Mouse (Mus musculus): Measurements from ENCODE around the gene Rbfox3. TPM values are rescaled to one million over a fixed set of nuclear protein-coding genes. Genes with fewer than 3 reads are reported as not detected.

Rbfox3 gene
- polyA plus RNA-seq (2015; fragmentation: Nextera tagmentation; extraction: Ambion mirVana): 32.0 and 34.0 TPM in 2 replicates

DNA sequence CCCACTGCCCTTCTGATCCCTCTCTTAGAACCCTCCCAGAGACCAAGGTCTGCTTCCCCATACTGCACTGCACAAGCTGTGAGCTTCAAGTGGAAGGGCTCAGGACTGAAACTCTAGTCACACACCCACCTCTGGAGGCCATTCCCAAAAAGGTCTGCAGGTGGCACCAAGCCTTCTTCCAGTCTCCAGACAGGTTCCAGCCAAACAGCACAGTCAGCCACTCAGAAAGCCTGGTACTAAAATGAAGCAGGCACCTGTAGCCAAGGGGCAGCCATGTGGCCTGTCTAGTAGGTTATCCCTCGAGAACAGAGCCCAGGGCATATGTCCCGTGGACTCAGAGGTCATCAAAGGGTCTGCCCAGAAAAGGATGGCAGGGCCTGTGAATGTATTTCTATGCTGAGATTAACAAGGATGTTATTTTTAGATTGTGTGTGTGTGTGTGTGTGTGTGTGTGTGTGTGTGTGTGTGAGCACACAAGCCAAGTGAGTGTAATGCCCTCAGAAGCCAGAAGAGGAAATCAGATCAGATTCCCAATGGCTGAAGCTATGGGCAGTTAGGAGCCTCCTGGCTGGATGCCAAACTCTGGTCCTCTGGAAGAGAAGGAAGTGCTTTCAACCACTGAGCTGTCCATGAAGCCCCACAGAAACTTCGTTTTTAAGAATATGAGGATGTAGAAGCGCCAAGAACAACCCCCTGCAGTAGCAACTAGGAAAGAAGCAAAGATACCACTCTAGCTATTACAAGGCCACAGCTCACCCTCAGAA lies at the start of gene Rbfox3:
Rbfox3 (minus strand) TSS at position 291 of the 764 bp plus-strand sequence.
- Histone ChIP-seq H3K36me3 (ENCODE audit: poor library complexity, severe bottlenecking) (no peaks in the 10 kb centered on the region), H3K27me3 (peaks cover 36% of the 10 kb centered on the region), H3K9ac (no peak within 1 kb of the TSS), H3K4me2 (no peak within 1 kb of the TSS), H3K4me3 (no peak within 1 kb of the TSS), H3K4me1 (peaks cover 46% of the 10 kb centered on the region), H3K27ac (no peak within 1 kb of the TSS), H3K9me3 (replicated peaks) (no peaks in the 10 kb centered on the region)
- WGBS: 59% methylated on average over 4 of the region's 4 CpGs
- ATAC-seq: no peak

DNA sequence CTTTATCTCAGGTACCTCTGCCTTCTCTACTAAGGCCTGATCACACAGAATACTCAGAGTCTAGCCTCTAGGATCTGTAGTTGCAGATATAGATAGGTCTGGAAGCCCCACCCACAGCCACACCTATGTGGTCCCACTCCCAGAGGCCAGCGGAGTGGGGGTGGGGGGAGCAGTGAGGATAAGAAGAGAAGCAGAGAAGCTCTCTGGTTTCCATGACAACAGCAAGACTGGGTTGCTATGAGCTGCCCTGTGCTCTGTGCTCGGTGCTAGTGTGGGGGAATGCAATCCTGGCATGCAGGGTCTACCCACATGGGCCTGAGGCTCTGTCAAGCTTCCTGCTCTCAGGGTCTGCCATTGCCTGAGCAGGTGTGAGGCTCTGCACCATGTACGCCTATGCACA lies 49.3 kb upstream of the Rbfox3 start:
- Histone ChIP-seq H3K4me3 (no peak overlapping the region), H3K36me3 (ENCODE audit: poor library complexity, severe bottlenecking) (no peaks in the 10 kb centered on the region), H3K27ac (no peak overlapping the region), H3K4me2 (no peak overlapping the region), H3K9ac (no peak overlapping the region), H3K27me3 (no peaks in the 10 kb centered on the region), H3K4me1 (peaks cover 66% of the 10 kb centered on the region), H3K9me3 (replicated peaks) (no peaks in the 10 kb centered on the region)
- 45% methylated on average over 3 of the region's 3 CpGs for WGBS
- ATAC-seq: no peak

DNA sequence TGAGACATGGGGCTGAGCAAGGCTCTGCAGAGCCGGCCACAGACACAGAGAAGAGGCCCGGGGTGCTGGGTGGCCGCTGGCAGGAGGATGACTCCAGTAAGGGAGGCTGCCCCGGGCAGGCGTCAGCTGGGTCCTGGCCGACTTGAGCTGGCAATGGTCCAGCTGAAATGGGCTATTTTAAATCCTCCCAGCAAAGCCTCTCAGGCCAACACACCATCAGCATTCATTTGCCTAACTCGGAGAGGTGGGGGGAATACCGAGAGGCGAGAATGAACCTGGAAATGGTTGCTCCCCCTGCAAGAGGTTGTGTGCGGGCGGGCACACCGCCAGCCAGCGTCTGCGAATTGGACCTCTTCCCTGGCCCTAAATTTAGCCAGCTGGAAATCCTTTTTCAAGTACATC lies 45.7 kb upstream of the Rbfox3 start:
- H3K9me3 ChIP-seq (replicated peaks): no peaks in the 10 kb centered on the region
- WGBS: 20% methylated on average over 14 of the region's 14 CpGs
- H3K4me3 ChIP-seq: no peak overlapping the region
- peak; percentile 50 for ATAC-seq
- H3K4me1 ChIP-seq: peaks cover 71% of the 10 kb centered on the region
- no peaks in the 10 kb centered on the region for H3K27me3 ChIP-seq
- peak overlapping the region; percentile 41; the same call in 1 of the 2 replicates for H3K9ac ChIP-seq
- H3K4me2 ChIP-seq: peak overlapping the region; percentile 23
- H3K27ac ChIP-seq: peak overlapping the region; percentile 82
- H3K36me3 ChIP-seq (ENCODE audit: poor library complexity, severe bottlenecking): no peaks in the 10 kb centered on the region

DNA sequence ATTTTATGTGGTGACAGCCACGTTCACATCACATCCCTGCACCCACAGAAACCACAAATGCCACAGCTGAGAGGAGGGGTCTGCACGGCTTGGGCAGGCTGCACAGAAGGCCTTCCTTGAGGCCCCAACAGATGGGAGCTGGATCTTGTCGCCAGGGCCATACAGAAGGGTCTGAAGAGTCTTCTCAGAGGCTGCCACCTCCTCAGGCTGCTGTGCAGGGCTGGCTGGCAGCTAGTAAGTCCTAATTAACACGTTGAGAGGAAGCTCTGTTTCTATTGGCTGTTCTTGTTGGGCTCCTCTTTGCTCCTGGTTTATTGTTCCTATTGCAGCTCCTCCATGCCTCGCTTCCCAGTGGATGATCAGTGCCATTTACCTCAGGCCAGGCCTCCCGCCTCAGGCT lies 43.6 kb upstream of the Rbfox3 start:
- H3K9ac ChIP-seq: peak overlapping the region; percentile 0; the same call in 1 of the 2 replicates
- peak; percentile 77 for ATAC-seq
- H3K4me3 ChIP-seq: no peak overlapping the region
- H3K27ac ChIP-seq: peak overlapping the region; percentile 90
- no peaks in the 10 kb centered on the region for H3K36me3 ChIP-seq (ENCODE audit: poor library complexity, severe bottlenecking)
- WGBS: 23% methylated on average over 6 of the region's 6 CpGs
- no peaks in the 10 kb centered on the region for H3K9me3 ChIP-seq (replicated peaks)
- no peak overlapping the region for H3K4me2 ChIP-seq
- H3K4me1 ChIP-seq: peaks cover 55% of the 10 kb centered on the region
- no peaks in the 10 kb centered on the region for H3K27me3 ChIP-seq

DNA sequence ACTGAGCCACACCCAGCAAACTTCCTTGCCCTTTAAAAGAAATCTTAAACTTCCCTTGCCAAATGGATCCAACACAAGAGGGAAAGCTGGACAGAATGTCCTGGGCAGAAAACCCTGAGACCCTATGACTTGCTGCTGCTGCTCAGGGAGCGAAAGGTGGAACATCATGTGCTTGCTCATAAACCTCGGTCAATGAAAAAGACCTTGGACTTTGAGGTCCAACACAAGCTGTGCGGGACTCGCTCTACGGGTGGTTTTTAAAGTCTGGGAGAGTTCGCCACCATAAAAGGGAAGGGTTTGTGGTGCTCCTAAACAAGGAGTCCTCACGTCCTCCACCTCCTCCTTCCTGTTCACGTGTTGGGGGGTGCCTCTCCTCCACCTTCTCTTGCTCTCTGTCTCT lies 34.5 kb upstream of the Rbfox3 start:
- H3K9me3 ChIP-seq (replicated peaks): no peaks in the 10 kb centered on the region
- H3K27ac ChIP-seq: no peak overlapping the region
- peaks cover 24% of the 10 kb centered on the region for H3K4me1 ChIP-seq
- ATAC-seq: no peak
- no peaks in the 10 kb centered on the region for H3K27me3 ChIP-seq
- WGBS: 92% methylated on average over 8 of the region's 8 CpGs
- no peak overlapping the region for H3K9ac ChIP-seq
- no peak overlapping the region for H3K4me2 ChIP-seq
- no peaks in the 10 kb centered on the region for H3K36me3 ChIP-seq (ENCODE audit: poor library complexity, severe bottlenecking)
- H3K4me3 ChIP-seq: no peak overlapping the region

DNA sequence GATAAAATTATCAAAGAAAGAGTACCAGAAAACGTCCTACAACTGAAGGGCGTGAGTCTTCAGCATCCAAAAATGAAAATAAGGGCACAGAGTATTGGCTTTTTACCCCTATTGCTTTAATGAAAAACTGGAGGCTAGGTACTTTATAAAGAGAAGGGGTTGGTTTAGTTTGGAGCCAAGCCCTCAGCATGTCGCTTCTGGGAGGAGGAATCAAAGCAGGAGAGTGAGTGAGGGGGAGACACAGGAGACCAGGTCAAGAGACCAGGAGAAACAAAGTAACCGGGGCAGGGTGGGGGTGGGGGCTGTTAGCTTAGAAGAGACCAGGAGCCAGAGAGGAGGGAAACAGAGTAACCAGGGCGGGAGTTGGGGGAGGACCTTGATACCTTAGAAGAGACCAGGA lies 29.9 kb upstream of the Rbfox3 start:
- Histone ChIP-seq H3K9me3 (replicated peaks) (no peaks in the 10 kb centered on the region), H3K4me1 (peaks cover 25% of the 10 kb centered on the region), H3K4me2 (no peak overlapping the region), H3K4me3 (no peak overlapping the region), H3K27me3 (no peaks in the 10 kb centered on the region), H3K36me3 (ENCODE audit: poor library complexity, severe bottlenecking) (no peaks in the 10 kb centered on the region), H3K9ac (no peak overlapping the region), H3K27ac (no peak overlapping the region)
- ATAC-seq: no peak
- 34% methylated on average over 5 of the region's 5 CpGs for WGBS

DNA sequence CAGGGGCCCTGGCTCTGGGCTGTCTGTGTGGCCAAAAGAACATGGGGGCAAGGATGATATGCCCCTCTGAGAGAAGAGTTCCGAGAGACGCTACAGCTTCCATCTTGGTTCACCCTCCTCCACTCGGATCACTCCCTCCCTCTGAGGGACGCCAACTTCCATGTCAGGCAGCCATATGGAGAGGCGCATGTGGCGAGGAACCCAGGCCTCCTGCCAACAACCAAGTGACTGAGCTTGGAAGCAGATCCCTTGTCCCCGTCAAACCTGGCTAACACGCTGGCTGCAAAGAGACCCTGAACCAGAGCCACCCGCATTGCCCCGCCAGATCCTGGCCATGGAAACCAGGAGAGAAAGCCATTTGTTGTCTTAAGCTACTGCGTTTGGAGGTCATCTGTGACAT lies 29.1 kb upstream of the Rbfox3 start:
- Histone ChIP-seq H3K4me1 (peaks cover 27% of the 10 kb centered on the region), H3K27me3 (no peaks in the 10 kb centered on the region), H3K9me3 (replicated peaks) (no peaks in the 10 kb centered on the region), H3K9ac (no peak overlapping the region), H3K27ac (peak overlapping the region; percentile 76), H3K4me2 (no peak overlapping the region), H3K36me3 (ENCODE audit: poor library complexity, severe bottlenecking) (no peaks in the 10 kb centered on the region), H3K4me3 (no peak overlapping the region)
- WGBS: 53% methylated on average over 11 of the region's 11 CpGs
- peak; percentile 76 for ATAC-seq

DNA sequence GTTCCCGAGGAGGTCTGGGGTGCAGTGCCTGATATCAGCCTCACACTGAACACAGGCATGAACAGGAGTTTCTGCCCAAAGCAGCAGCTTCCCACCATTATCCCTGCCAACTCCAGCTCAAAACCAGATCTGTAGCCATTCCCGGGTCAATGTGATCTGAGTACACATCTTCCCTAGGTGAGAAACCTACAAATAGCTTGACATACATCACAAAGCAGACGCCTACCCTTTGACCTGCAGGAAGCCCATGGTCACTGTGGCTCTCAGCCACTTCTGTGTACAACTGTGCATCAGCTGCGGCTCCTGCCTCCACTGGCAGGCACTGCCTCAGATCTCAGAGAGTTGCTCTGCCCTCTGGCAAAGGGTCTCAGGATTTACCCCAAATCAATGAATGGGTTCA lies 28.3 kb upstream of the Rbfox3 start:
- H3K27me3 ChIP-seq: no peaks in the 10 kb centered on the region
- H3K27ac ChIP-seq: no peak overlapping the region
- H3K9ac ChIP-seq: no peak overlapping the region
- H3K9me3 ChIP-seq (replicated peaks): no peaks in the 10 kb centered on the region
- no peak overlapping the region for H3K4me3 ChIP-seq
- no peak for ATAC-seq
- no peak overlapping the region for H3K4me2 ChIP-seq
- no peaks in the 10 kb centered on the region for H3K36me3 ChIP-seq (ENCODE audit: poor library complexity, severe bottlenecking)
- H3K4me1 ChIP-seq: peaks cover 31% of the 10 kb centered on the region
- WGBS: 91% methylated on average over 4 of the region's 4 CpGs

DNA sequence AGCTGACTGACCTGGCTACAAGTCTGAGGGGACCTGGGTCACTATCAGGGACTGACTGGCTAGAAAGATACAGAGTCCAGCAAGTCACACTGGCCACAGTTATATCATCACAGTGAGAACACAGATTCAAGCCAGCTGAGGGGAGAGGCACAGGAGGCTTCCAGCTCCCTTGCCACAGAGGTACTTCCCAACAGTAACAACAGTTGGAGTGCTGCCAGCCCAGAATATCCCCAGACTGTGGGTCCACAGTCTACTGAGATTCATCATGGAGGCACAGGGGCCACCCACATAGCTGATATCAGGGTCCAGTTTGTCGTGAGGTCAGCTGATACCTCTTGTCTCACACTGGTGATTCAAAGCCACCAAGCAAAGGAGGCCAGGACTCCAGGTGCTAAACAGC lies 23.5 kb upstream of the Rbfox3 start:
- no peak overlapping the region for H3K27ac ChIP-seq
- no peak for ATAC-seq
- no peaks in the 10 kb centered on the region for H3K27me3 ChIP-seq
- H3K4me1 ChIP-seq: peaks cover 10% of the 10 kb centered on the region
- H3K4me2 ChIP-seq: no peak overlapping the region
- no peak overlapping the region for H3K4me3 ChIP-seq
- H3K36me3 ChIP-seq (ENCODE audit: poor library complexity, severe bottlenecking): no peaks in the 10 kb centered on the region
- no peak overlapping the region for H3K9ac ChIP-seq
- H3K9me3 ChIP-seq (replicated peaks): no peaks in the 10 kb centered on the region
- WGBS: 48% methylated on average over 1 of the region's 1 CpGs

DNA sequence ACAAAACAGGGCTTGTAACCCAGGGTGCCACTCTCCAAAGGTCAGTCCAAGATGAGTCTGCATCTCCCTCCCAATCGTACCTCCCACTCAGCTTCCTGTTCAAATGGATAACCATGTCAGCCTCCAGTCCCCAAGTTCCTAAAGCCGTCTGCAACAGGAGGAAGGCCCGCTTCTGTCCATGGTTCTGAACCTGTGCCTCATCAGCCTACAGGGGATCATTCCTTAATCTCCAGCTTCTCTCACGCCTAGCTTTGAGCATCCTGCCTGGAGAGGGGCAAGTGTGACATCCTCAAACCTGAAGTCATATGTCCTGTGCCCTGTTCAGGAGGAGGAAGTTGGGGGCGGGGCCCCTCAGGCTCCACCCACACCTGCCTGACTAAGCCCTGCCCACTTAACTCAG lies 15.7 kb upstream of the Rbfox3 start:
- WGBS: 10% methylated on average over 5 of the region's 5 CpGs
- no peak overlapping the region for H3K4me2 ChIP-seq
- H3K4me3 ChIP-seq: no peak overlapping the region
- no peaks in the 10 kb centered on the region for H3K27me3 ChIP-seq
- H3K36me3 ChIP-seq (ENCODE audit: poor library complexity, severe bottlenecking): no peaks in the 10 kb centered on the region
- peaks cover 6% of the 10 kb centered on the region; the same call in 1 of the 2 replicates for H3K4me1 ChIP-seq
- no peak overlapping the region for H3K27ac ChIP-seq
- no peak for ATAC-seq
- H3K9me3 ChIP-seq (replicated peaks): no peaks in the 10 kb centered on the region
- no peak overlapping the region for H3K9ac ChIP-seq

DNA sequence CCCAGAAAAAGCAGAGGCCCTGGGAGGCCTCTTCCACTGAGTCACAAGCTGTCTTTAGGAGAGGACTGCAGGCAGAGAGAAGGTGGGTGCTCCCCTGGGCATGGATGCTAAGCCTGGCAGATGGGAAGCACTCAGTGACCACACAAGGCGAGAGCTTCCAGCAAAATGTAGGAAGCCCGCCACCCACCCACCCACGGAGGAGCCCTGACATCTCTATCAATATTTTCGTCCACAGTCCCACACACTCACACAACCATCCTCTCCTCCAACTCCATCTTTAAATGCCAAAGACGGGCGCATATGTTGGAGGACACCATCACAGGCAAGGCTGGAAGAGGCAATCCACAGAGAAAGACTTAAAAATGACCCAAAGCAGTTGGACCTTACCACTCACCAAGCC lies 10.5 kb upstream of the Rbfox3 start:
- 94% methylated on average over 6 of the region's 6 CpGs for WGBS
- no peak overlapping the region for H3K27ac ChIP-seq
- no peaks in the 10 kb centered on the region for H3K27me3 ChIP-seq
- no peaks in the 10 kb centered on the region for H3K9me3 ChIP-seq (replicated peaks)
- H3K4me3 ChIP-seq: no peak overlapping the region
- H3K4me2 ChIP-seq: no peak overlapping the region
- ATAC-seq: no peak
- H3K36me3 ChIP-seq (ENCODE audit: poor library complexity, severe bottlenecking): no peaks in the 10 kb centered on the region
- H3K9ac ChIP-seq: no peak overlapping the region
- H3K4me1 ChIP-seq: peaks cover 13% of the 10 kb centered on the region

DNA sequence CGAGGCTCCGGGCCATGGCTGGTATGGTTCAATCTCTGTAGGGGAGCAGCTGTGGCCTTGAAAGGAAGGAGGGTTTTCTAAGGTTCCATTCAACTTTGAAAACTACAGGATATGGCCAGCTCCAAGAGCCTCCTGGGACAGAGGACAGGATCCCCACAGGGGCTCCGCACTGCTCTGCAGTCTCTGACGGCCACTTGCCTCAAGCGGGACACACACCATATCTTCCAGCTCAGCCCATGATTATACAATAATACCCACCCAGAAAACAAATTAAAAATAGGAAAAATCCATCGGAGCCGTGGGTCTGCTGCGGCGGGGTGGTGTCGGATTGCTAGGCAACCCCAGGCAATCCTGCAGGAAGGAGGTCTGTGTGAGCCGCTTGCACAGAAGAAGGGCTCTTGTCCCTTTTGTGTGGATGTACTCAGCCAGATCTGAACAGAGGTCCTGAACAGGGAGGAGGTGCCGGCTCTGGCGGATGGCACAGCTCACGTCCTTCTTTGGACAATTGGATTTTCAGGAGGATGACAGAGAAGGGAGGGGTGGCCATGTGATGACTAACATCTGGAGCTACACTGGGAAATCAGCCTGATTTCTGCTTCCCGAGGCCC lies 5.1 kb upstream of the Rbfox3 start:
- no peak overlapping the region for H3K4me3 ChIP-seq
- H3K9ac ChIP-seq: peak overlapping the region; percentile 19; the same call in 1 of the 2 replicates
- H3K4me1 ChIP-seq: peaks cover 17% of the 10 kb centered on the region
- no peaks in the 10 kb centered on the region for H3K36me3 ChIP-seq (ENCODE audit: poor library complexity, severe bottlenecking)
- H3K27ac ChIP-seq: peak overlapping the region; percentile 73
- ATAC-seq: peak; percentile 36
- peak overlapping the region; percentile 30 for H3K4me2 ChIP-seq
- H3K9me3 ChIP-seq (replicated peaks): no peaks in the 10 kb centered on the region
- H3K27me3 ChIP-seq: no peaks in the 10 kb centered on the region
- 6% methylated on average over 15 of the region's 15 CpGs for WGBS
